Mouse (Mus musculus): ENCODE measurements around the gene Acad10.

- TF ChIP-seq EP300 (IDR thresholded peaks at IDR 0.05; ENCODE audit: low read depth), result no peak
- peak; percentile 99 for TF ChIP-seq CTCF (IDR thresholded peaks at IDR 0.05; ENCODE audit: low read depth)
Measured at GRCm38 (mm10) chr5:121601547-121602299, 58.6 kb downstream of the Acad10 start.
